In genomic region chr9:72644418-72645110, GRCm38 (mm10) we compare ENCODE assay signal across 10 mouse cellular contexts. TPM values are rescaled to one million over a fixed set of nuclear protein-coding genes. Genes with fewer than 3 reads are reported as not detected.
DNase-seq lines count a peak whose midpoint lies in the region; ATAC-seq and TF ChIP-seq lines count a peak whose summit lies in the region.
"Had no signal": no experiment of that assay in that cellular context is flagged by ENCODE, and none has a peak within 500 bp of the region (broad histone marks: within the 10 kb centered on the region; RNA-seq: fewer than 3 reads in every experiment).

No protein-coding gene starts in this region.

- no peak for TF ChIP-seq EP300 in heart, postnatal 0 days (IDR thresholded peaks at IDR 0.05; ENCODE audit: low read depth)

- H3K4me1 ChIP-seq in forebrain, embryonic 10.5 days: peaks cover 36% of the 10 kb centered on the region
- peaks cover 11% of the 10 kb centered on the region for H3K4me1 ChIP-seq in forebrain, embryonic 11.5 days (replicated peaks; ENCODE audit: control insufficient read depth, insufficient read depth, low read length)
- H3K4me1 ChIP-seq in lung, embryonic 14.5 days (ENCODE audit: insufficient read depth): peaks cover 23% of the 10 kb centered on the region
- H3K4me1 ChIP-seq in heart, postnatal 0 days (ENCODE audit: control insufficient read depth, insufficient read depth): peaks cover 18% of the 10 kb centered on the region
- H3K4me1 ChIP-seq in small intestine, adult 2 months (ENCODE audit: control insufficient read depth, insufficient read depth, insufficient read length, low read length): peaks cover 5% of the 10 kb centered on the region; the same call in 1 of the 2 replicates

- no peak for ATAC-seq in forebrain, embryonic 11.5 days (replicated peaks; ENCODE audit: low FRiP score)
- no peak for ATAC-seq in lung, embryonic 14.5 days (ENCODE audit: insufficient read depth)
- no peak for ATAC-seq in heart, postnatal 0 days (ENCODE audit: insufficient read depth, low read depth)
- ATAC-seq: activated CD4-positive, CD25-positive, alpha-beta regulatory T cell, adult 4 months had no signal

- no peak overlapping the region for H3K4me2 ChIP-seq in forebrain, embryonic 11.5 days (ENCODE audit: low read depth, low read length, severe bottlenecking)
- H3K4me2 ChIP-seq in lung, embryonic 14.5 days: no peak overlapping the region
- H3K4me2 ChIP-seq in heart, postnatal 0 days (ENCODE audit: low read depth, low read length): no peak overlapping the region

- WGBS in forebrain, embryonic 10.5 days: 48% methylated on average over 6 of the region's 6 CpGs
- 44% methylated on average over 6 of the region's 6 CpGs for WGBS in forebrain, embryonic 11.5 days
- 20% methylated on average over 6 of the region's 6 CpGs for WGBS in lung, embryonic 14.5 days
- 48% methylated on average over 6 of the region's 6 CpGs for WGBS in heart, postnatal 0 days
- WGBS in small intestine, adult 2 months: 50% methylated on average over 6 of the region's 6 CpGs

- no peak for TF ChIP-seq CTCF in lung, embryonic 14.5 days (IDR thresholded peaks at IDR 0.05; ENCODE audit: low read depth)
- TF ChIP-seq CTCF in heart, postnatal 0 days (IDR thresholded peaks at IDR 0.05; ENCODE audit: low read depth): no peak
- TF ChIP-seq CTCF in small intestine, adult 2 months (IDR thresholded peaks at IDR 0.05; ENCODE audit: extremely low read depth, insufficient read length, insufficient replicate concordance, low read depth, low read length): no peak

- no peak overlapping the region for H3K4me3 ChIP-seq in forebrain, embryonic 10.5 days
- H3K4me3 ChIP-seq in forebrain, embryonic 11.5 days (ENCODE audit: low read depth, low read length): no peak overlapping the region
- no peak overlapping the region for H3K4me3 ChIP-seq in lung, embryonic 14.5 days (ENCODE audit: low read depth, low read length)
- no peak overlapping the region for H3K4me3 ChIP-seq in heart, postnatal 0 days (ENCODE audit: low read depth, low read length)
- H3K4me3 ChIP-seq in small intestine, adult 2 months (ENCODE audit: low read depth, low read length): no peak overlapping the region

- no peaks in the 10 kb centered on the region for H3K9me3 ChIP-seq in forebrain, embryonic 10.5 days
- no peaks in the 10 kb centered on the region for H3K9me3 ChIP-seq in forebrain, embryonic 11.5 days (ENCODE audit: control insufficient read depth, low read length)
- no peaks in the 10 kb centered on the region for H3K9me3 ChIP-seq in lung, embryonic 14.5 days (ENCODE audit: low read depth, low read length)
- H3K9me3 ChIP-seq in heart, postnatal 0 days (replicated peaks; ENCODE audit: control insufficient read depth, low read length): no peaks in the 10 kb centered on the region

- no peak for TF ChIP-seq POLR2A in small intestine, adult 2 months (IDR thresholded peaks at IDR 0.05; ENCODE audit: low read depth, low read length)

- no peaks in the 10 kb centered on the region for H3K27me3 ChIP-seq in forebrain, embryonic 10.5 days (ENCODE audit: poor library complexity, severe bottlenecking)
- no peaks in the 10 kb centered on the region for H3K27me3 ChIP-seq in forebrain, embryonic 11.5 days (ENCODE audit: control insufficient read depth, insufficient read depth, low read length)
- H3K27me3 ChIP-seq in lung, embryonic 14.5 days (ENCODE audit: insufficient read depth, low read length): no peaks in the 10 kb centered on the region
- no peaks in the 10 kb centered on the region for H3K27me3 ChIP-seq in heart, postnatal 0 days (ENCODE audit: control insufficient read depth, insufficient read depth, low read length)
- no peaks in the 10 kb centered on the region for H3K27me3 ChIP-seq in small intestine, adult 2 months (ENCODE audit: control insufficient read depth, insufficient read depth, low read length)

- no peak overlapping the region for H3K9ac ChIP-seq in forebrain, embryonic 11.5 days (ENCODE audit: low read length)
- no peak overlapping the region for H3K9ac ChIP-seq in lung, embryonic 14.5 days
- no peak overlapping the region for H3K9ac ChIP-seq in heart, postnatal 0 days (replicated peaks; ENCODE audit: low read depth, low read length)

- no peak for DNase-seq in forebrain, embryonic 10.5 days (ENCODE audit: extremely low spot score, low spot score)
- no peak for DNase-seq in forebrain, embryonic 11.5 days (ENCODE audit: low spot score)
- DNase-seq in lung, embryonic 14.5 days: peak; percentile 47
- DNase-seq in lung, postnatal 10 days: no peak
- DNase-seq in heart, postnatal 0 days (ENCODE audit: low spot score): no peak
- DNase-seq in layer of hippocampus, adult 8-10 months (ENCODE audit: low spot score in 2 of 2): no peak
- no peak for DNase-seq in cerebellum, postnatal 14 days
- DNase-seq: cerebellum, adult 9-10 months had no signal

- peak overlapping the region; percentile 72 for H3K27ac ChIP-seq in forebrain, embryonic 10.5 days
- H3K27ac ChIP-seq in forebrain, embryonic 11.5 days (ENCODE audit: low read depth, low read length): no peak overlapping the region
- peak overlapping the region; percentile 55; the same call in 1 of the 2 replicates for H3K27ac ChIP-seq in lung, embryonic 14.5 days (ENCODE audit: low read depth)
- H3K27ac ChIP-seq in heart, postnatal 0 days (ENCODE audit: low read depth): peak overlapping the region; percentile 78
- peak overlapping the region; percentile 48 for H3K27ac ChIP-seq in small intestine, adult 2 months (ENCODE audit: insufficient read depth, low read depth, low read length)

- no peaks in the 10 kb centered on the region for H3K36me3 ChIP-seq in forebrain, embryonic 10.5 days (replicated peaks)
- H3K36me3 ChIP-seq in forebrain, embryonic 11.5 days (ENCODE audit: control insufficient read depth, insufficient read depth, low read length): no peaks in the 10 kb centered on the region
- H3K36me3 ChIP-seq in lung, embryonic 14.5 days (ENCODE audit: insufficient read depth): no peaks in the 10 kb centered on the region
- H3K36me3 ChIP-seq in heart, postnatal 0 days (replicated peaks; ENCODE audit: control insufficient read depth, insufficient read depth, low read length): no peaks in the 10 kb centered on the region
- H3K36me3 ChIP-seq in small intestine, adult 2 months (ENCODE audit: control insufficient read depth, insufficient read depth, low read length): no peaks in the 10 kb centered on the region

RNA-seq across cellular contexts. Expression of gene Nedd4, which starts 17.6 kb away (rescaled TPM):
- polyA plus RNA-seq in forebrain, embryonic 10.5 days (2016; fragmentation: Nextera tagmentation; extraction: Ambion mirVana): 634 and 643 TPM in 2 replicates
- 781 and 793 TPM in 2 replicates for polyA plus RNA-seq in forebrain, embryonic 11.5 days (2014; fragmentation: Nextera tagmentation; extraction: Ambion mirVana)
- 802 and 805 TPM in 2 replicates for polyA plus RNA-seq in lung, embryonic 14.5 days (2014; fragmentation: Nextera tagmentation; extraction: Ambion mirVana)
- 444 and 493 TPM in 2 replicates for total RNA-seq in heart, postnatal 0 days (2014; rRNA removed; ENCODE audit: low replicate concordance)
- 294 and 303 TPM in 2 replicates for polyA plus RNA-seq in heart, postnatal 0 days (2015; fragmentation: Nextera tagmentation; extraction: Ambion mirVana)
- polyA plus RNA-seq in small intestine, adult 2 months (2012; rRNA removed): 12.3 and 18.7 TPM in 2 replicates
- 100 to 1,000 TPM; 261 to 316 (median 281) TPM for total RNA-seq in layer of hippocampus, adult 8-10 months (2022)

Comparison
In these comparisons a context has a peak if more than half of its experiments do, and no peak if none do; other contexts are left out.
1. RNA of gene Nedd4, which starts 17.6 kb away (polyA plus RNA-seq): 802 to 805 TPM in lung, embryonic 14.5 days, 781 to 793 TPM in forebrain, embryonic 11.5 days, 634 to 643 TPM in forebrain, embryonic 10.5 days and 294 to 303 TPM in heart, postnatal 0 days; 12.3 to 18.7 TPM in small intestine, adult 2 months; every median in the first group is over 10 times any median in the second.